Mouse (Mus musculus) kidney, embryonic 14.5 days (tissue): Measurements from ENCODE around the gene Etv2. TPM values are rescaled to one million over a fixed set of nuclear protein-coding genes. Genes with fewer than 3 reads are reported as not detected.

Source experiments
- ATAC-seq: fragments of 200-750 bp; cut with Nextera tagmentation; 2 replicates; pipeline ENCODE4 v1.8.0; 2017; ENCODE audit warnings: moderate number of reproducible peaks, mild to moderate bottlenecking, moderate TSS enrichment, moderate library complexity; ENCODE audit not compliant: low FRiP score, low TSS enrichment
- H3K27ac ChIP-seq: fragments of 300-500 bp; sonication (generic); 2 replicates; pipeline ENCODE4 v1.5.1; 2014; ENCODE audit warnings: low read depth, mild to moderate bottlenecking, low read length, moderate library complexity, mixed read lengths
- H3K27me3 ChIP-seq: fragments of 300-500 bp; sonication (generic); 2 replicates; pipeline ENCODE4 v1.6.1; 2014; ENCODE audit warnings: mild to moderate bottlenecking, low read length; ENCODE audit not compliant: control insufficient read depth, insufficient read depth
- H3K36me3 ChIP-seq: fragments of 300-500 bp; sonication (generic); 2 replicates; pipeline ENCODE4 v1.6.1; 2014; ENCODE audit warnings: low read length, mixed read lengths; ENCODE audit not compliant: control insufficient read depth, insufficient read depth
- H3K4me1 ChIP-seq: fragments of 300-500 bp; sonication (generic); 2 replicates; pipeline ENCODE4 v1.6.1; 2014; ENCODE audit warnings: low read length, mixed read lengths; ENCODE audit not compliant: control insufficient read depth, insufficient read depth
- H3K4me2 ChIP-seq: fragments of 300-500 bp; sonication (generic); replicated peaks from 2 replicates; pipeline ENCODE4 v1.6.1; 2014; ENCODE audit warnings: low read depth, mild to moderate bottlenecking, low read length
- H3K4me3 ChIP-seq: fragments of 300-500 bp; sonication (generic); 2 replicates; pipeline ENCODE4 v1.5.1; 2014; ENCODE audit warnings: mild to moderate bottlenecking, low read length
- H3K9ac ChIP-seq: fragments of 300-500 bp; sonication (generic); 2 replicates; pipeline ENCODE4 v1.6.1; 2014; ENCODE audit warnings: low read depth, mild to moderate bottlenecking, low read length, moderate library complexity
- H3K9me3 ChIP-seq: fragments of 300-500 bp; sonication (generic); 2 replicates; pipeline ENCODE4 v1.6.1; 2016; ENCODE audit warnings: low read length; ENCODE audit not compliant: control insufficient read depth
- WGBS: fragments of 180-500 bp; shearing (Covaris S2); extraction: QIAGEN DNeasy Blood & Tissue Kit; methylation state at CpG from one replicate; pipeline ENCODE4 v1.1.7; 2014; 5-methylcytosine and 5-hydroxymethylcytosine counted together
- polyA plus RNA-seq: library from polyadenylated mRNA; unstranded; fragments of >200 nt; fragmentation: Nextera tagmentation; extraction: Ambion mirVana; gene quantifications from 2 replicates; pipeline ENCODE4 v1.2.1, GENCODE M21; 2014

The Etv2 gene
- polyA plus RNA-seq, 1 experiment from 2014 or later: not detected

DNA sequence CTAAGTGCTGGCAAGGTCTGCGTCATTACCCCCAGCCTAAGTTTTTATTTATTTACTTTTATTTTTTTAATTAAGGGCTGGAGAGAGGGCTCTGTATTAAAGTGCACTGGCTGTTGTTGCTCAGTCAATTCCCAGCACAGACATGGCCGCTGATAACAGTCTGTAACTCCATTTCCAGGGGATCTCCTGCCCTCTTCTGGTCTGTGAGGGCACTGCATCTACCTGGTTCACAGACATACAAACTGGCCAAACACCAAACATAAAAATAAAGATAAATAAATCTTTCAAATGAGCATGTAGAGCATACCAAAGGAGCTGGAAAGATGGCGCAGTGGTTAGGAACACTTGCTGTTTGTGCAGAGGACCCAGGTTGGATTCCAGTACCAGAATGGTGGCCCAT lies 16.4 kb downstream of the Etv2 start:
- no peak overlapping the region for H3K4me2 ChIP-seq
- H3K4me3 ChIP-seq: no peak overlapping the region
- no peaks in the 10 kb centered on the region for H3K27me3 ChIP-seq
- no peaks in the 10 kb centered on the region for H3K9me3 ChIP-seq
- WGBS: 84% methylated on average over 3 of the region's 3 CpGs
- no peak overlapping the region for H3K9ac ChIP-seq
- no peaks in the 10 kb centered on the region for H3K4me1 ChIP-seq
- H3K36me3 ChIP-seq: peaks cover 66% of the 10 kb centered on the region
- no peak overlapping the region for H3K27ac ChIP-seq
- no peak for ATAC-seq

GRCm38 (mm10) chr7:30618658-30619057 lies 17.0 kb downstream of the Etv2 start:
- no peak overlapping the region for H3K4me2 ChIP-seq
- no peak overlapping the region for H3K4me3 ChIP-seq
- no peak overlapping the region for H3K9ac ChIP-seq
- 95% methylated on average over 9 of the region's 9 CpGs for WGBS
- no peak overlapping the region for H3K27ac ChIP-seq
- no peak for ATAC-seq
- H3K27me3 ChIP-seq: no peaks in the 10 kb centered on the region
- H3K36me3 ChIP-seq: peaks cover 61% of the 10 kb centered on the region
- H3K4me1 ChIP-seq: no peaks in the 10 kb centered on the region
- H3K9me3 ChIP-seq: no peaks in the 10 kb centered on the region

DNA sequence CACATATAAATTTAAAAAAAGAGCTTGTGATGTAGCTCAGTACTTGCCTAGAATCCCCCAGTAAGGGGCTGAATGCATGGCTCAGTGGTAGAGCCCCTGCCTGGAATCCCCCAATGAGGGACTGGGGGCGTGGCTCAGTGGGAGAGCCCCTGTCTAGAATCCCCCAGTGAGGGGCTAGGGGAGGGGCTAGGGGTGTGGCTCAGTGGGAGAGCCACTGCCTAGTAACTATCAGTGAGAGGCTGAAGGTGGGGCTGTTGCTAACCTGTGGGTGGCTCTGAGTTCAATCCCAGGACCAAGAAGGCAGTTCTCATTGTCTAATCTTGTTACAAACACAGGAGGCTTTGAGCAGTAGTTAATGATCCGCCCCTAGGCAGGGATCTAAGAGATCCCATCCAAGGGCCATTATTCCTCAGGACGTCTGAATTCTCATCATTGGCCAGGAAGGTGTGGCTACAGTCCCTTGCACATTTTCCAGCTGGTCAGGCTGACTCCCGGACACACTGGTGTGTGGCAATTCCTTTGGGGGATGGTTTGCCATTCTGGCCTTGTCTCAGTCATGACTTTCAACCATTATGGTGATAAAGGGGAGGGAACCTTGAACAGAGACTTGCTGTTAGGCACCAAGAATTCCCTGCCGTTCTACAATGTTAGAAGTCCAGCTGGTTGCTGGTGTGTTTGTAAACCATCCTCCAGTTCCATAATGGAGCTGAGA lies 20.4 kb downstream of the Etv2 start:
- WGBS: 63% methylated on average over 5 of the region's 5 CpGs
- H3K4me1 ChIP-seq: peaks cover 6% of the 10 kb centered on the region
- H3K27ac ChIP-seq: no peak overlapping the region
- H3K4me3 ChIP-seq: no peak overlapping the region
- H3K4me2 ChIP-seq: no peak overlapping the region
- H3K9me3 ChIP-seq: no peaks in the 10 kb centered on the region
- H3K9ac ChIP-seq: no peak overlapping the region
- 0 out of 2 replicates have a peak, but pooled peaks have one; percentile 10 for ATAC-seq
- peaks cover 35% of the 10 kb centered on the region for H3K36me3 ChIP-seq
- no peaks in the 10 kb centered on the region for H3K27me3 ChIP-seq

DNA sequence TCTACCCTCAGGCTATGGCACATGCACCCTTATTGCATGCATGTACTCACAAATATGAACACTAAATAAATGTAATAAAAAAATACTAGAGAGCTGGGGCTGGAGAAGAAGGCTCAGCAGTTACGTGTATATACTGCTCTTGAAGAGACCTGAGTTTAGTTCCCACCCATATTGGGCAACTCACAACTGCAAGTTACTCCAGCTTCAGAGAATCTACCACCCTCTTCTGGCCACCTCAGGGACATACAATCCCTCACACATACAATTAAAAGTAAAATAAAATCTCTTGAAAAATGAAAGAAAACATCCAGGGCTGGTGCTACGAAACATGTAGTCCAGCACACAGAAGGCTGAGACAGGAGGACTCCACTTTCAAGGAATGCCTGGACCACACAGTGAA lies 21.2 kb downstream of the Etv2 start:
- ATAC-seq: no peak
- H3K4me2 ChIP-seq: no peak overlapping the region
- peaks cover 6% of the 10 kb centered on the region for H3K4me1 ChIP-seq
- H3K36me3 ChIP-seq: peaks cover 33% of the 10 kb centered on the region
- no peaks in the 10 kb centered on the region for H3K9me3 ChIP-seq
- H3K27ac ChIP-seq: no peak overlapping the region
- no peaks in the 10 kb centered on the region for H3K27me3 ChIP-seq
- no peak overlapping the region for H3K9ac ChIP-seq
- H3K4me3 ChIP-seq: no peak overlapping the region
- 73% methylated on average over 2 of the region's 2 CpGs for WGBS

DNA sequence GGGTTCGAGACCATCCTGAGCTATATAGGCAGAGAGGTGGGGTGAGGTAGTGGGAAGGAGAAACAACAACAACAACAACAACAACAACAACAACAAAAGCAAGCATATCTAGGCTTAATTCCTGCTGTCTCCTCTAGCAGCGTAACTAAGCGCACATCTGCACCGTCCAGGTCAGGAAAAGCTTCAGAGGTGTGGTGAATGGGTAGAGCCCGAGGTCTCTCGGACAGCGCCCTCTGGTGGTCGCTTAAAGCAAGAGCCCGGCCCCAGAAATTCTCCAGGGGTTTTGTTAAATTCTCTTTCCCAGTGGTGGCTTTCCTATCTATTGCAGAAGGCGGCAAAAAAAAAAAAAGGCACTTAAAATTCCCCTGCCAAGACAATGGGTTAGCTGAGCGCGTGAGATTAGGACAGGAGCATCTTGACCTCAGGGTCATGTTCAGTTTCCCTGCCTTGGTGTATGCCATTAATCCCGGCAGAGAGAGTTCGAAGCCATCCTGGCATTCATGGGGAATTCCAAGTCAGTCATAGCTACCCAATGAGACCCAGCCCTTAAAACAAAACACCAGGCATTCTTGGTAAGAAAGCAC lies 22.0 kb downstream of the Etv2 start:
- Histone ChIP-seq H3K4me2 (no peak overlapping the region), H3K4me3 (no peak overlapping the region), H3K9me3 (no peaks in the 10 kb centered on the region), H3K36me3 (peaks cover 25% of the 10 kb centered on the region), H3K4me1 (peaks cover 6% of the 10 kb centered on the region), H3K9ac (no peak overlapping the region), H3K27ac (no peak overlapping the region), H3K27me3 (no peaks in the 10 kb centered on the region)
- ATAC-seq: peak; percentile 61
- 25% methylated on average over 14 of the region's 14 CpGs for WGBS

- no peak within 1 kb of the TSS for H3K9ac ChIP-seq
- peaks cover 6% of the 10 kb centered on the region for H3K4me1 ChIP-seq
- no peak within 1 kb of the TSS for H3K27ac ChIP-seq
- H3K4me3 ChIP-seq: no peak within 1 kb of the TSS
- WGBS: 32% methylated on average over 8 of the region's 8 CpGs
- H3K36me3 ChIP-seq: peaks cover 17% of the 10 kb centered on the region
- H3K4me2 ChIP-seq: no peak within 1 kb of the TSS
- ATAC-seq: peak; percentile 54
- no peaks in the 10 kb centered on the region for H3K9me3 ChIP-seq
- no peaks in the 10 kb centered on the region for H3K27me3 ChIP-seq
These were observed 22.8 kb downstream of the Etv2 start, which contains the start of gene Upk1a for GRCm38 (mm10) chr7:30612654-30613402. TSS of gene Upk1a (minus strand) at chr7:30612847.

- H3K4me3 ChIP-seq: no peak overlapping the region
- no peak overlapping the region for H3K4me2 ChIP-seq
- no peaks in the 10 kb centered on the region for H3K36me3 ChIP-seq
- WGBS: 56% methylated on average over 7 of the region's 7 CpGs
- peaks cover 6% of the 10 kb centered on the region for H3K4me1 ChIP-seq
- no peaks in the 10 kb centered on the region for H3K27me3 ChIP-seq
- no peak overlapping the region for H3K9ac ChIP-seq
- ATAC-seq: no peak
- H3K9me3 ChIP-seq: no peaks in the 10 kb centered on the region
- no peak overlapping the region for H3K27ac ChIP-seq
These were observed 25.6 kb downstream of the Etv2 start for GRCm38 (mm10) chr7:30610043-30610442.

DNA sequence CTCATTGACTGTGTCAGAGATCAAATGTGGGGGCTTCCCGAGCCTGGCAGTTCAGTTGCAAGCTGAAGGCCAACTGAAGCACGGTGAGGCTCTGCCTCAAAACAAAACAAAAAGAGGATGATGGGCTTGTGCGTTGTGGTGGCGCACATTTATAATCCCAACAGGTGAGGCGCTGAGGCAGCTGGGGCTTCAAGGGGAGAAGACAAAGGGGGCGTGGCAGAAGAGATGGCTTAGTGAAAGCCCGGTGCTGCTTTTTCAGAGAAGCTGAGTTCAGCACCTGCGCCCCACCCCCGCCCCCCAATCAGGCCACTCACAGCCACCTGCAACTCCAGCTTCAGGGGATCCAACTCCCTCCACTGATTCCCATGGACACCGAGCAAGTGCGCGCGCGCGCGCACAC lies 27.2 kb downstream of the Etv2 start:
- no peaks in the 10 kb centered on the region for H3K9me3 ChIP-seq

More for the DNA sequence above, 27.2 kb downstream of the Etv2 start:
- Histone ChIP-seq H3K27me3 (no peaks in the 10 kb centered on the region), H3K4me1 (peaks cover 10% of the 10 kb centered on the region), H3K4me3 (no peak overlapping the region), H3K4me2 (no peak overlapping the region), H3K9ac (no peak overlapping the region), H3K27ac (no peak overlapping the region), H3K36me3 (no peaks in the 10 kb centered on the region)
- ATAC-seq: no peak
- WGBS: 47% methylated on average over 16 of the region's 16 CpGs
